Mouse (Mus musculus) cerebellum, adult 9-11 months (tissue): ENCODE data around the gene Tm9sf4.

Experiments used
- DNase-seq: peaks from one replicate; pipeline ENCODE4 v3.0.0; 2022

Gene Tm9sf4

GRCm38 (mm10) chr2:153218516-153218915 lies 57.4 kb downstream of the Tm9sf4 start:
- DNase-seq: no peak

DNA sequence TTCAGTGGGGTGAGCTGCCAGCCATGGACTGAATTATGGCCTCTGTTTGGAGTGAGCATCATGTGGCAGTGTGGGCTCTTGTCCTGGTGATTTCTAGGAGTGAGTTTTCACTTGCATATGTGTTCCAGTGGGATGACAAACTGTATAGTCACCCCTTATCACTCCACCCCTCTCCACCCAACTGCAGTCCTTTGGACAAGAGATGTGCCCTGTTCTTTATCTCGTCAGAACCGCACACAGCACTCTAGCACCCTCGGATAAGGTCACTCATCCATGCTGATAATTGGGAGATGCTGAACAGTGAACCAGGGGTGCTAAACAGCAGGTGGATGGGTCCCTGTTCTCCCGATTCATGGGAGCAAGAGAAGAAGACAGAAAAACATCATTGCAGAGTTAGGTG lies 60.5 kb downstream of the Tm9sf4 start:
- DNase-seq: no peak

GRCm38 (mm10) chr2:153222130-153222529 lies 61.0 kb downstream of the Tm9sf4 start:
- DNase-seq: no peak

- DNase-seq: no peak
Observed at GRCm38 (mm10) chr2:153222566-153222965, 61.5 kb downstream of the Tm9sf4 start.

GRCm38 (mm10) chr2:153224946-153225594 lies 64.0 kb downstream of the Tm9sf4 start, which contains the start of gene Tspyl3:
Tspyl3 (minus strand) TSS chr2:153225441.
- peak; percentile 65 for DNase-seq

DNA sequence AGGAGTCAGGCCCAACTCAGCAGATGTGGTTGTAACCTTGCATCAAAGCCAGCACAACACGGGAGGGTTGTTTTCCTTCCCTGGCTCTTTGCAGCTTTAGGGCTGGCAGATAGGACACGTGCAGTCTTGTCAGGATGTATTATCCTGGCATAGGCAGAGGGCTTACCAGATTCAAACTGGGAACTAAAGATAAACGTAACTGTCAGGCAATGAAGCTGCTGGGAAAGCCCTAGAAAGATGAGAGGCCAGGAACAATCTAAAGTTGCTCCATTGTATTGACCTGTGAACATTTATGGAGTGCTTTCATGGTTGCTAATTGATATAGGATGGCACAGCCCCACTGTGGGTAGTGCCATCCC lies 64.5 kb downstream of the Tm9sf4 start:
- DNase-seq: no peak

GRCm38 (mm10) chr2:153227959-153228358 lies 66.9 kb downstream of the Tm9sf4 start:
- DNase-seq: no peak

DNA sequence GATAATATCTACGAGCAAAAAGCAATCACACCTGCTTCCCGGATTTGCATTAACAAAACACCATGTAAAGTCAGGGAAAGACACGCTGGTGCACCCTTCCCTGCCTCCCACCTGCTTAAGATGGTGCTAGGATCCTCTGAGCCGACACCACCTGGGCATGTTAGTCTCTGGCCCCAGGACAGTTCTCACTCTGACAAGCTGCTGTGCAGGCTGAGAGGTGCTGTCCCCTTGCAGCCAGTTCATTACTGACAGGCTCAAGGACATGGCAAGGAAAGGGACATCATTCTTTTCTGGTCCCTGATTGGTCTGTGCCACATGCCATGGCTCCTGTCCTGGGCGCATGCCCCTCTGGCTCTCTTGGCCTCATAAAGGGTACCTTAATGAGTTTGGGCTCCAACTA lies 67.4 kb downstream of the Tm9sf4 start:
- DNase-seq: no peak

- DNase-seq: no peak
Observed at GRCm38 (mm10) chr2:153237193-153237592, 76.1 kb downstream of the Tm9sf4 start.

- no peak for DNase-seq
Observed at GRCm38 (mm10) chr2:153237891-153238290, 76.8 kb downstream of the Tm9sf4 start.

GRCm38 (mm10) chr2:153238406-153238805 lies 77.3 kb downstream of the Tm9sf4 start:
- DNase-seq: no peak

DNA sequence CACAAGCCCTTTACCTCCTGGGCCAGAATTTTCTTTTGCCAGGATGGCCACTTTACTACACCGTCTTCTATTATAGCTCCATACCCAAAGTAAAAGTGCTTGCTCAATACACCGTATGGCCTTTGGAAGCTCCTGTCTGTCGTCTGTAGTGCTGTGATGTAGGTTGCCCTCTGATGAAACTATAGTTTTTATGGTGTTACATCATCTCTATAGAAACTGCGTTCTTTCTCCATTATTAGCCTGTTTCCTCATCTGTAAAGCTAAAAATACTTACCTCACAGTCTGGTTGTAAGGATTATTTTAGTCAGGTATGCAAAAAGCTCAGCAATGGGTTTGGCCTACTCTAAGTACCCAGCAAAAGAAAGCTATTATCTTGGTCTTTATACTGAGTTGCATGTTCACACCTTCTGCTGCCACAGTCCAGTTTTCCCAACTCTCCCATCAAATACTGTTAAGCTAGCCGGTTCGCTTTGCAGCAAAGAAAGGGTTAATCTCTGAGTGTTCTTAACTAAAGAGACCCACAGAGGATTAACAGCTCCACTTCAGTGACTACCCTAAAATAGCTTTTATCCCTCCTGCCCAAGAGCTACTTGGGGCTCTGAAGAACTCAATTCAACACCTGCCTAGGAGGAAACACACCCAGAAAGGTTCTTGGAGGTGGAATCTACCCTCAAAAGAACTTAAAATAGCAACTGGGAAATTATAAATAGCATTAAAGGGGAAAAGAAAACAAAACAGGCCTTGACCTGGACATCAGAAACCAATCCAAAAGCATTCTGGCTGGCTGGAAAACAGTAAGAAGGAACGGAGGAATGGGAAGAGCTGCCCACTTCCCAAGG lies 78.1 kb downstream of the Tm9sf4 start:
- no peak for DNase-seq

DNA sequence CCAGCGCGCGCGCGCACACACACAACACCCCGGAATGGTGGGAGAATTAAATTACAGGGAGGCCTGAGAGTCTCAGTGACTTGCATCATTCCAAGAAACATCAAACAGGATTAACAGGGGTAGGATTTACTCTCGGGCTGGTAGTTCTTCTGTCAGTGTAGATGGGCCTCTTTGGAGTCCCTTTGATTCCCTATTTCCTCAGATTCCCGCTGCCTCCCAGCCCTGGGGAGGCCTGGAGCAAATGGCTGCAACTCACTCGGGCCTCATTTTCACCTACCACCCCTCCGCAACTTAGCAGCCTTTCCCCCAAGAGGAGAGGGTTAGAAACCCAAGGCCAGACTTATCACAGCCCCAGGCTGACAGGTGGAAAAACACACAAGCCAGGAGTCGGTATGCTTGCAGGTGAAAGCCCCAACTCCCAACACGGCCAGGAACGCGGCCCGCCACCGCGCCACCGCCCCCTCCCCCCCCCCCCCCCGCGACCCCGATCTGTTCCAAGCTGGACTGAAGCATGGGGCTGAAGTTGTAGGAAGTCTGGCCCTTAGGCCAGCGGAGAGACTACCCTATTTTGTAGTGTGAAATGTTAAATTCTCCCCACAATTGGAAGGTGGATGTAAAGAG lies 78.9 kb downstream of the Tm9sf4 start:
- no peak for DNase-seq

- DNase-seq: no peak
Observed at GRCm38 (mm10) chr2:153240701-153241235, 79.7 kb downstream of the Tm9sf4 start.

GRCm38 (mm10) chr2:153241250-153242014 lies 80.3 kb downstream of the Tm9sf4 start, which contains the start of the genes Plagl2 and Pofut1:
Plagl2 (minus strand) TSS chr2:153241426.
Pofut1 (plus strand) TSS chr2:153241533.
- DNase-seq: peak; percentile 90

DNA sequence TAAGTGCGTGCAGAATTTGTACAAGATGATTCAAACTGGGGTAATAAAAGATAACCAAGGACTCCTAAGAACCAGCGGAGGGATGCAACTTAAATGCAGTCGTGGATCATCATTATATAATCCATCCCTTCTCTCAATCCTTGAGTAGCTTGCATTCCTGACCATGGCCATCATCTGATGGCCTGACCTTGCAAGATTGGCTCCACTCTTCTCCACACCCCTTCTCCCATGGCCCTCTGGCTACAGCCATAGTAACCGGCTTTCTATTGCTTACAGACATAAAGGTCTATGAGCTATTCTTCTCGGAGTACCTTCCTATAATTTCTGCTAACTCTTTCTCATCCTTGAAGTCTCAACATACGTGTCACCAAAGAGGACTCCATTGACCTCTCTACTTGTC lies 81.1 kb downstream of the Tm9sf4 start:
- no peak for DNase-seq

DNA sequence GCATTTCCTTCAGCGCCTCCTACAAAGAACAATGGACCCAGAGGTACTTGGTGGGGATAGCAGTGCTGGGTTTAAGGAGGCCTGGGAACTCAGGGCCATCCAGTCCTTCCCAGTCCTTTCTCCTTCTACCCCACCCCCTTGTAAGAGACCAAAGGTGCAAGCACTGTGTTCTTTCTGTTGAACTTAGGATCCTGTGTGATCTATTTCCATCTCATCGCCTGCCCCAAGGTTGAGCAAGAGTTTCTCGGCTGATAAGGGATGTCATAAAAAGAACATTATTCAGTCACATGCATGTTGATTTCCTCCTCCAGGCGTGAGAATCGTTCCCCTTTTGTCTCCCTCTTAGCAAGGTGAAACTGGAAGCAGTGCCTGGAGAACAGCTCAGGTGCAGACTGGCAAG lies 88.6 kb downstream of the Tm9sf4 start:
- DNase-seq: no peak

- no peak for DNase-seq
Observed at GRCm38 (mm10) chr2:153256604-153257003, 95.5 kb downstream of the Tm9sf4 start.

GRCm38 (mm10) chr2:153259030-153259863 lies 98.1 kb downstream of the Tm9sf4 start:
- DNase-seq: no peak
